Comparison of ENCODE assay signal across 8 mouse cellular contexts in the genomic region with DNA sequence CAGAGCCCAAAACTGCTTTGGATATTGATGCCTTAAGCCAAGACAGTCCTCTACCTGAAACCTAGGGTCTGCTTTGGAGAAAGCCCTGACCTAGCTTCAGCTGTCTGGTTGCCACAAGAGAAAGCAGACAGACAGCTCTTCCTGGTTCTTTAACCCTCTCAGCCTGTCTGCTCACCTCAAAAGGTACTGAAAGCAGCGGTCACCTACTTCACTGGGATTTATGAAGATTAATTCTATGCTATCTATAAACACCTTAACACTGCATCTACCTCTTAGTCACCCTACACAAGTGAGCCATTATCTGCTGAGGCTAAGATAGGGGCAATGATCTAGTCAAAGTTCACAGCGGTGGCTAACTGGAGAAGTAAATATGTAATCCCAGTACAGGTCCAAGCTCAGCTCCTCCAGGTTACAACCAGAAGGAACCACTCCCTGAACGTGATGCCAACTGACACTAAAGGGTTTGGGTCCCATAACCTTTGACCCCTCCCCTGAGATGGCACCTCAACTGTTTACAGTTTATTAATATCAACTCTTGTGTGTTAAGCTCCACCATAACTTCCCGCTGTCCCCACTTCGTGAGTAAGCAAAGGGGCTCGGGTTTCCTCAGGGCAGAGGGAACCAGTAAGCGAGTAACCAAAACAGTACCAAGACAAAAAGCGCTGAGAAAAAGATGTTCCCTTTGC. TPM values are rescaled to one million over a fixed set of nuclear protein-coding genes. Genes with fewer than 3 reads are reported as not detected.
DNase-seq lines count a peak whose midpoint lies in the region; ATAC-seq lines count a peak whose summit lies in the region.

No protein-coding gene starts in this region.

- 26% methylated on average over 8 of the region's 8 CpGs for WGBS in hindbrain, embryonic 12.5 days
- 23% methylated on average over 8 of the region's 8 CpGs for WGBS in limb, embryonic 15.5 days

- peak; percentile 54 for DNase-seq in cerebellum, adult 9-11 months
- DNase-seq in skeletal muscle tissue, adult 2 months (ENCODE audit: low read depth, low spot score), result peak; percentile 51
- DNase-seq in layer of hippocampus, adult 9-10 months (ENCODE audit: low spot score), result no peak

- no peak for ATAC-seq in cerebellum, adult (ENCODE audit: insufficient number of reproducible peaks, low FRiP score, low TSS enrichment)
- no peak for ATAC-seq in hindbrain, embryonic 12.5 days (ENCODE audit: low FRiP score)
- ATAC-seq in limb, embryonic 15.5 days (ENCODE audit: insufficient number of reproducible peaks, low FRiP score, low TSS enrichment, low read depth), result no peak
- ATAC-seq in frontal cortex, adult (ENCODE audit: low TSS enrichment), result no peak

- H3K9ac ChIP-seq in hindbrain, embryonic 12.5 days, result peak overlapping the region; percentile 91
- H3K9ac ChIP-seq in limb, embryonic 15.5 days, result peak overlapping the region; percentile 97

- H3K4me1 ChIP-seq in brown adipose tissue, adult 24 weeks (ENCODE audit: control insufficient read depth, insufficient read depth, insufficient read length, low read length), result peaks cover 31% of the 10 kb centered on the region
- peaks cover 25% of the 10 kb centered on the region for H3K4me1 ChIP-seq in hindbrain, embryonic 12.5 days
- H3K4me1 ChIP-seq in limb, embryonic 15.5 days, result peaks cover 38% of the 10 kb centered on the region

- H3K4me2 ChIP-seq in hindbrain, embryonic 12.5 days (replicated peaks), result peak overlapping the region; percentile 94
- peak overlapping the region; percentile 64 for H3K4me2 ChIP-seq in limb, embryonic 15.5 days

- H3K36me3 ChIP-seq in hindbrain, embryonic 12.5 days, result peaks cover 25% of the 10 kb centered on the region
- H3K36me3 ChIP-seq in limb, embryonic 15.5 days, result peaks cover 34% of the 10 kb centered on the region

- peak overlapping the region; percentile 88 for H3K27ac ChIP-seq in brown adipose tissue, adult 24 weeks (replicated peaks; ENCODE audit: low read depth, low read length)
- H3K27ac ChIP-seq in hindbrain, embryonic 12.5 days, result peak overlapping the region; percentile 96
- peak overlapping the region; percentile 98; the same call in 1 of the 2 replicates for H3K27ac ChIP-seq in limb, embryonic 15.5 days

- no peaks in the 10 kb centered on the region for H3K27me3 ChIP-seq in hindbrain, embryonic 12.5 days
- H3K27me3 ChIP-seq in limb, embryonic 15.5 days, result no peaks in the 10 kb centered on the region

- no peaks in the 10 kb centered on the region for H3K9me3 ChIP-seq in hindbrain, embryonic 12.5 days (replicated peaks)
- no peaks in the 10 kb centered on the region for H3K9me3 ChIP-seq in limb, embryonic 15.5 days

- H3K4me3 ChIP-seq in brown adipose tissue, adult 24 weeks (ENCODE audit: insufficient read depth, low read depth, low read length), result peak overlapping the region; percentile 94
- peak overlapping the region; percentile 87 for H3K4me3 ChIP-seq in hindbrain, embryonic 12.5 days
- H3K4me3 ChIP-seq in limb, embryonic 15.5 days, result peak overlapping the region; percentile 92

RNA-seq across cellular contexts. Expression of gene Snrpd3, which starts 1.2 kb away (rescaled TPM):
- polyA plus RNA-seq in brown adipose tissue, adult 24 weeks (2012; ENCODE audit: insufficient read depth, insufficient read length, missing spikeins), result 157 and 178 TPM in 2 replicates
- 146 and 169 TPM in 2 replicates for polyA plus RNA-seq in hindbrain, embryonic 12.5 days (2016; fragmentation: Nextera tagmentation; extraction: Ambion mirVana)
- 139 and 152 TPM in 2 replicates for polyA plus RNA-seq in limb, embryonic 15.5 days (2015; fragmentation: Nextera tagmentation; extraction: Ambion mirVana)

RNA-seq across cellular contexts. Expression of gene Gucd1, which starts 1.6 kb away (rescaled TPM):
- 29.8 and 61.0 TPM in 2 replicates for polyA plus RNA-seq in brown adipose tissue, adult 24 weeks (2012; ENCODE audit: insufficient read depth, insufficient read length, missing spikeins)
- 24.9 and 26.8 TPM in 2 replicates for polyA plus RNA-seq in hindbrain, embryonic 12.5 days (2016; fragmentation: Nextera tagmentation; extraction: Ambion mirVana)
- 26.1 and 27.6 TPM in 2 replicates for polyA plus RNA-seq in limb, embryonic 15.5 days (2015; fragmentation: Nextera tagmentation; extraction: Ambion mirVana)

RNA-seq across cellular contexts. Expression of gene Lrrc75b, which starts 43.9 kb away (rescaled TPM):
- polyA plus RNA-seq in brown adipose tissue, adult 24 weeks (2012; ENCODE audit: insufficient read depth, insufficient read length, missing spikeins), result not detected in 2 replicates
- polyA plus RNA-seq in hindbrain, embryonic 12.5 days (2016; fragmentation: Nextera tagmentation; extraction: Ambion mirVana), result 14.6 and 15.4 TPM in 2 replicates
- 3.5 TPM in 2 replicates for polyA plus RNA-seq in limb, embryonic 15.5 days (2015; fragmentation: Nextera tagmentation; extraction: Ambion mirVana)

RNA-seq across cellular contexts. Expression of gene Ggt1, which starts 45.2 kb away (rescaled TPM):
- not detected in 2 replicates for polyA plus RNA-seq in brown adipose tissue, adult 24 weeks (2012; ENCODE audit: insufficient read depth, insufficient read length, missing spikeins)
- 1.1 and 2.0 TPM in 2 replicates for polyA plus RNA-seq in hindbrain, embryonic 12.5 days (2016; fragmentation: Nextera tagmentation; extraction: Ambion mirVana)
- 0.67 and 0.93 TPM in 2 replicates for polyA plus RNA-seq in limb, embryonic 15.5 days (2015; fragmentation: Nextera tagmentation; extraction: Ambion mirVana)
